Mouse (Mus musculus) liver, embryonic 15.5 days (tissue): ENCODE data around the gene Sec11a. TPM values are rescaled to one million over a fixed set of nuclear protein-coding genes. Genes with fewer than 3 reads are reported as not detected.

ENCODE experiments used
- ATAC-seq: fragments of 200-750 bp; cut with Nextera tagmentation; 2 replicates; pipeline ENCODE4 v1.8.0; 2017; ENCODE audit warnings: moderate number of reproducible peaks, mild to moderate bottlenecking, moderate library complexity; ENCODE audit not compliant: insufficient read depth
- H3K27ac ChIP-seq: fragments of 300-500 bp; sonication (generic); replicated peaks from 2 replicates; pipeline ENCODE4 v1.5.1; 2015; ENCODE audit warnings: mild to moderate bottlenecking, inconsistent platforms
- H3K27me3 ChIP-seq: fragments of 300-500 bp; sonication (generic); 2 replicates; pipeline ENCODE4 v1.6.1; 2015; ENCODE audit warnings: mild to moderate bottlenecking, inconsistent platforms
- H3K36me3 ChIP-seq: fragments of 300-500 bp; sonication (generic); replicated peaks from 2 replicates; pipeline ENCODE4 v1.6.1; 2015; ENCODE audit warnings: moderate library complexity, mild to moderate bottlenecking, inconsistent platforms
- H3K4me1 ChIP-seq: fragments of 300-500 bp; sonication (generic); replicated peaks from 2 replicates; pipeline ENCODE4 v1.6.1; 2015; ENCODE audit warnings: inconsistent platforms
- H3K4me2 ChIP-seq: fragments of 300-500 bp; sonication (generic); 2 replicates; pipeline ENCODE4 v1.6.1; 2015; ENCODE audit warnings: moderate library complexity, mild to moderate bottlenecking, inconsistent platforms
- H3K4me3 ChIP-seq: fragments of 300-500 bp; sonication (generic); replicated peaks from 2 replicates; pipeline ENCODE4 v1.5.1; 2015; ENCODE audit warnings: mild to moderate bottlenecking, inconsistent platforms
- H3K9ac ChIP-seq: fragments of 300-500 bp; sonication (generic); 2 replicates; pipeline ENCODE4 v1.6.1; 2015; ENCODE audit warnings: moderate library complexity, mild to moderate bottlenecking, inconsistent platforms
- H3K9me3 ChIP-seq: fragments of 300-500 bp; sonication (generic); replicated peaks from 2 replicates; pipeline ENCODE4 v1.6.1; 2016; ENCODE audit warnings: inconsistent platforms
- WGBS: fragments of 180-500 bp; shearing (Covaris S2); methylation state at CpG from one replicate; pipeline ENCODE4 v1.1.7; 2015; ENCODE audit warnings: mixed read lengths; ENCODE audit not compliant: insufficient replicate concordance; 5-methylcytosine and 5-hydroxymethylcytosine counted together
- polyA plus RNA-seq: library from polyadenylated mRNA; unstranded; fragments of >200 nt; fragmentation: Nextera tagmentation; extraction: Ambion mirVana; gene quantifications from 2 replicates; pipeline ENCODE4 v1.2.1, GENCODE M21; 2015

The Sec11a gene
- polyA plus RNA-seq: 96.7 and 103 TPM in 2 replicates

DNA sequence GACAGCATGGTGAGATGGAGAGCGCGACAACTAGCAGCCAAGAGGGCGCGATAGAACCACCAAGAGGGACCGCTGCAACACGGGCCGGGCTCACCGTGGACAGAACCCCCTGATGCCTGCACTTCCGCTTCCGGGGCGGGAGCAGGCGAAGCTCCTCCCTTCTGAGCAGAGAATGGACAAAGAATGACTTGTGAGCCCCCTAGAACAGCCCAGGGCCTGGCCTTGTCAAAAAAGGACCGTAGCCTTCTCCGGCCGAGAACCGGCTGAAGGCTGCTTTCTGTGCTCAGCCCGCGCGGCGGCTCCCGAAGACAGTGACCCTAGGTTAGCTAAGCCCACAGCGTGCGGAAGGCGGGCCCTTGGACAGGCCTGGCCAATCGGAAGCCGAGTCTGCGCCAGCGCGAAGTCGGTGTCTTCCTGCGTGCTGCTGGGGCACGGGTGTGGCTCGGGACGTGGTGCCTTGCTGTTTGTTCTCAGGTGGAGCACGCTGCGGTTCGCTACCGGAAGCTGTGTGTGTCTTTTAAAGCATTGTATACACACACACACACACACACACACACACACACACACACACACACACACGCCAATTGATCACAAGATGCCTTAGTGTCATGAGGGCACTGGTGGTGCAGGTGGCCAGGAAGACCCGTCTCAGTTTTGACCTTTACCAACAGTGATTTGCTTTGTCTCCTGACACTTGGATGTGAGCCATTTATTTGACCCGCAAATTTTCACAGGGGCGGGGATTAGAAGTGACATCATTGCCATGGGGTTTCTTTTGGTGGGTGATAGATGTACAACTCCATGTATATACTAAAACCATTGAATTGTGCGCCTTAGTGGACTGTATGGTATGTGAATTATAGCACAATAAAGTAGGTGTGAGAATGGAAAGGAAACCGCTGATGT, at the start of gene Sec11a:
Sec11a (minus strand) TSS at position 336 of the 906 bp plus-strand sequence.
- WGBS: 2% methylated on average over 44 of the region's 44 CpGs
- H3K9me3 ChIP-seq: no peaks in the 10 kb centered on the region
- H3K4me1 ChIP-seq: peaks cover 34% of the 10 kb centered on the region
- H3K4me2 ChIP-seq: peak within 1 kb of the TSS; percentile 82
- H3K27ac ChIP-seq: peak within 1 kb of the TSS; percentile 90
- H3K9ac ChIP-seq: peak within 1 kb of the TSS; percentile 81
- H3K4me3 ChIP-seq: peak within 1 kb of the TSS; percentile 89
- H3K36me3 ChIP-seq: peaks cover 10% of the 10 kb centered on the region; the same call in 1 of the 2 replicates
- peaks cover 4% of the 10 kb centered on the region; the same call in 1 of the 2 replicates for H3K27me3 ChIP-seq
- ATAC-seq: peak; percentile 100

GRCm38 (mm10) chr7:80995266-80996146, 47.9 kb upstream of the Sec11a start:
- H3K4me3 ChIP-seq: peak overlapping the region; percentile 98
- ATAC-seq: no peak
- no peaks in the 10 kb centered on the region for H3K27me3 ChIP-seq
- peak overlapping the region; percentile 98 for H3K9ac ChIP-seq
- peaks cover 82% of the 10 kb centered on the region for H3K4me1 ChIP-seq
- H3K27ac ChIP-seq: peak overlapping the region; percentile 94
- 13% methylated on average over 3 of the region's 3 CpGs for WGBS
- peak overlapping the region; percentile 95 for H3K4me2 ChIP-seq
- no peaks in the 10 kb centered on the region for H3K9me3 ChIP-seq
- H3K36me3 ChIP-seq: no peaks in the 10 kb centered on the region

DNA sequence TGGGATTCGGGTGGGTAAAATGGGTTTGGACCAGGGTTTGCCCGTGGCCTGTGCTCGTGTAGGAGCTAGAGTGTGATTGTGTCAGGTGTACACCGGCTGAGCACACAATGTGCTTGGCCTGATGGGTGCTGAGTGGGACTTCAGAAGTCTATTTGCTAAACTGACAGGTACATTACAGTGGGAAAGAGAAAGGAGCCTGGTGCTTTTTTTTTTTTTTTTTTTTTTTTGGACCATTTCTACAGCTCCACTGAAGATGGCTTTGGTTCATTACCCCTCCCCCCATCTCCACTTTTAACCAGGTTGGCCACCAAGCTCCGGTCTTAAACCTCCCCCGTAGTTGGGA, 47.1 kb upstream of the Sec11a start:
- ATAC-seq: no peak
- H3K4me3 ChIP-seq: peak overlapping the region; percentile 98
- 4% methylated on average over 6 of the region's 6 CpGs for WGBS
- peak overlapping the region; percentile 94 for H3K27ac ChIP-seq
- peak overlapping the region; percentile 95 for H3K4me2 ChIP-seq
- no peaks in the 10 kb centered on the region for H3K27me3 ChIP-seq
- H3K9me3 ChIP-seq: no peaks in the 10 kb centered on the region
- H3K9ac ChIP-seq: peak overlapping the region; percentile 98
- H3K4me1 ChIP-seq: peaks cover 80% of the 10 kb centered on the region
- H3K36me3 ChIP-seq: no peaks in the 10 kb centered on the region

GRCm38 (mm10) chr7:80993834-80994662, 46.5 kb upstream of the Sec11a start:
- Histone ChIP-seq H3K9ac (peak overlapping the region; percentile 98), H3K4me1 (peaks cover 83% of the 10 kb centered on the region), H3K4me3 (peak overlapping the region; percentile 98), H3K27me3 (no peaks in the 10 kb centered on the region), H3K9me3 (no peaks in the 10 kb centered on the region), H3K27ac (peak overlapping the region; percentile 94), H3K4me2 (peak overlapping the region; percentile 95), H3K36me3 (no peaks in the 10 kb centered on the region)
- peak; percentile 64 for ATAC-seq
- WGBS: under 1% methylated on average over 57 of the region's 58 CpGs

DNA sequence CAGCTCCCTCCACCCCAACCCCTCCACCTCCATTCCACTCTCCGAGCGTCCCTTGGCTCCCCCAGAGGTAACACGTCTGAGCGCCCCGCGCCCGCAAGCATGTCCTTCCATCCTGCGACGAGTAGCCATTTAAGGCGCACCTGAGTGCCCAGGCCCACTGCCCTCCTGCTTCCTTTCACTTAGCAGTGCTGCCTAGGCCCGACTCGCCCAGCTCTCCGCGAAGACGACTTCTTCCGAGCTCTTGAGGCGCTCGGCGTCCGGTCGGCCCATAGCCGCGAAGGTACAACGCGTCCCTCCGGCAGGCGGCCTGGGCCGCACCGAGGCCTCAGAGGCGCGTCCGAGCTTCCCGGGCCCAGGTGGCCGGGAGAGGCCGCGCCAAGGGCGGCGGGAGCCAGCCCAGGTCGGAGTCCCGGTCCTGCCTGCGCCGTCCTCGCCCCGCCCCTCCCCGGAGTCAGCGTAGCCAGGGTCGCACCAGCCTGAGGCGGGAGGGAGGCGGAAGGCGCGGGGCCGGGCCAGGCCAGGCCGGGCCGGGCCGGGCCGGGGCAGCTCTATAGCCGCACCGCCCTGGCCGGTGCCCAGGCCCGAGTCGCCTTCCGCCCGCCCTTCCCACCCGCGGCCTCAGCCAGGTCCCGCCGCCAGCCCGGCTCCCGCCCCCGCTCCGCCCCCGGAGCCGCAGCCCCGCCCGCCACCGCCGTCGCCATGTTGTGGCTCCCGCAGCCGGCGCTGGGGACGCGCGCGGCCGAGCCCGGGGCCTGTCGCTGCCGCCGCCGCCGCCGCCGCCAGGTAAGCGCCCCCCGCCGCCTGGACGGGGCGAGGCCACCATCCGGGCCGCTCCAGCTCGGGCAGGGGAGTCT, 45.6 kb upstream of the Sec11a start, which contains the start of gene Zfp592:
Zfp592 (plus strand) TSS at position 702 of the 854 bp plus-strand sequence.
- under 1% methylated on average over 74 of the region's 102 CpGs for WGBS
- H3K27me3 ChIP-seq: no peaks in the 10 kb centered on the region
- peak within 1 kb of the TSS; percentile 98 for H3K9ac ChIP-seq
- no peaks in the 10 kb centered on the region for H3K9me3 ChIP-seq
- peak within 1 kb of the TSS; percentile 98 for H3K4me3 ChIP-seq
- peak; percentile 93 for ATAC-seq
- peak within 1 kb of the TSS; percentile 95 for H3K4me2 ChIP-seq
- no peaks in the 10 kb centered on the region for H3K36me3 ChIP-seq
- peaks cover 84% of the 10 kb centered on the region for H3K4me1 ChIP-seq
- H3K27ac ChIP-seq: peak within 1 kb of the TSS; percentile 94

DNA sequence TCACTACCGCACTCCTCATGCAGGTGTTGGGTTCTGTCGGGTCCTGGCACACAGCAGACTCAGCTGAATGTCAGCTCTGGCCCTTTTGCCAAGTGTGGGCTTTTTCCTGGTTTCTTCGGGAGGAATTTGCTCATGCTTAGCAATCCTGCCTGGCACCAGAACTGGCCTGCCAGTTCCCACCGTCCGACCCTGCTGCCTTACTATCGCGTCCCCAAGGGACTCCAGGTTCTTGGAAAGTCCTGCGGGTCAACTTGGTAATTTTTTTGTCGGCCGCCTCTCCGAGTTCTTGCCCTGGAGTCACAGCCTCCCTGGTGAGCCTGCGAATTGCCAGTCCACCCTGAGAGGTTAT, 45.0 kb upstream of the Sec11a start:
- H3K4me2 ChIP-seq: peak overlapping the region; percentile 95
- H3K9ac ChIP-seq: peak overlapping the region; percentile 98
- WGBS: 2% methylated on average over 12 of the region's 12 CpGs
- H3K4me1 ChIP-seq: peaks cover 85% of the 10 kb centered on the region
- peak overlapping the region; percentile 94 for H3K27ac ChIP-seq
- no peaks in the 10 kb centered on the region for H3K36me3 ChIP-seq
- no peaks in the 10 kb centered on the region for H3K27me3 ChIP-seq
- no peaks in the 10 kb centered on the region for H3K9me3 ChIP-seq
- H3K4me3 ChIP-seq: peak overlapping the region; percentile 98
- no peak for ATAC-seq

GRCm38 (mm10) chr7:80992063-80992462, 44.5 kb upstream of the Sec11a start:
- peak overlapping the region; percentile 94 for H3K27ac ChIP-seq
- no peak for ATAC-seq
- 54% methylated on average over 6 of the region's 6 CpGs for WGBS

DNA sequence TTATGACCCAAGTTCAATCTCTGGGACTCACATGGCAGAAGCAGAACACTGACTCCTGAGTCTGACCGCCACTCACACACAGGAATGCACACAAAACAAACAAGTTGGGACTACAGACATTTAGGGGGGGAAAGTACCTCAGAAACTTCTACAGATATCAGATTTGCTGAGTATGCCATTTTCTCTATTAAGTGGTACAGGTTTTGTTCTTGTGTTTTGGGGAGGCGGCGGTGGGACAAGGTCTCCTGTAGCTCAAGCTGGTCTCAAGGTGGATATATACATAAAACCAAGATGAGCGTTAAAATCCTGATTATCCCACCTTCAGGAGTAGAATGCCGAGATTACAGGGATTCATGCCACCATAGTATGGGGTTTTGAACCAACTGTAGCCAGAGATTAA, 44.0 kb upstream of the Sec11a start:
- Histone ChIP-seq H3K36me3 (no peaks in the 10 kb centered on the region), H3K4me1 (peaks cover 85% of the 10 kb centered on the region), H3K27me3 (no peaks in the 10 kb centered on the region), H3K27ac (no peak overlapping the region), H3K9ac (no peak overlapping the region), H3K4me3 (peak overlapping the region; percentile 98), H3K9me3 (no peaks in the 10 kb centered on the region), H3K4me2 (peak overlapping the region; percentile 95)
- no peak for ATAC-seq
- 83% methylated on average over 5 of the region's 5 CpGs for WGBS

More at GRCm38 (mm10) chr7:80992063-80992462, 44.5 kb upstream of the Sec11a start:
- Histone ChIP-seq H3K36me3 (no peaks in the 10 kb centered on the region), H3K27me3 (no peaks in the 10 kb centered on the region), H3K9ac (peak overlapping the region; percentile 98), H3K9me3 (no peaks in the 10 kb centered on the region), H3K4me3 (peak overlapping the region; percentile 98), H3K4me2 (peak overlapping the region; percentile 95), H3K4me1 (peaks cover 85% of the 10 kb centered on the region)

GRCm38 (mm10) chr7:80990276-80990675, 42.7 kb upstream of the Sec11a start:
- Histone ChIP-seq H3K27me3 (no peaks in the 10 kb centered on the region), H3K4me2 (no peak overlapping the region), H3K4me3 (no peak overlapping the region), H3K4me1 (peaks cover 78% of the 10 kb centered on the region), H3K9ac (no peak overlapping the region), H3K9me3 (no peaks in the 10 kb centered on the region), H3K36me3 (no peaks in the 10 kb centered on the region), H3K27ac (0 out of 2 replicates have a peak overlapping the region, but pooled peaks have one; percentile 9)
- 64% methylated on average over 6 of the region's 6 CpGs for WGBS
- no peak for ATAC-seq
